Mouse (Mus musculus): ENCODE data around the gene Maff. TPM values are rescaled to one million over a fixed set of nuclear protein-coding genes. Genes with fewer than 3 reads are reported as not detected.

Gene Maff
- total RNA-seq, 2 experiments from 2014 or later: 3.8 to 4.0 TPM

- DNase-seq (ENCODE audit: low spot score in 2 of 2): no peak
Measured at GRCm38 (mm10) chr15:79329346-79329978, 17.0 kb upstream of the Maff start.

- DNase-seq (ENCODE audit: low spot score in 2 of 2): no peak
Measured at GRCm38 (mm10) chr15:79329979-79330363, 16.4 kb upstream of the Maff start.

GRCm38 (mm10) chr15:79330521-79330920, 15.9 kb upstream of the Maff start:
- DNase-seq (ENCODE audit: low spot score in 2 of 2): no peak

GRCm38 (mm10) chr15:79333409-79333808, 13.0 kb upstream of the Maff start:
- DNase-seq (ENCODE audit: low spot score in 2 of 2): no peak

- DNase-seq (ENCODE audit: low spot score in 2 of 2): no peak
Measured at GRCm38 (mm10) chr15:79335061-79335655, 11.3 kb upstream of the Maff start.

GRCm38 (mm10) chr15:79338978-79339377, 7.4 kb upstream of the Maff start:
- no peak for DNase-seq (ENCODE audit: low spot score in 2 of 2)

GRCm38 (mm10) chr15:79342641-79343337, 3.6 kb upstream of the Maff start:
- DNase-seq (ENCODE audit: low spot score in 2 of 2): no peak

GRCm38 (mm10) chr15:79344627-79345026, 1.8 kb upstream of the Maff start:
- DNase-seq (ENCODE audit: low spot score in 2 of 2): no peak

- peak; percentile 86 to 92 for DNase-seq (ENCODE audit: low spot score in 2 of 2)
Measured at GRCm38 (mm10) chr15:79347165-79347844, 884 bp downstream of the Maff start.

GRCm38 (mm10) chr15:79347845-79348506, 1.6 kb downstream of the Maff start:
- DNase-seq (ENCODE audit: low spot score in 2 of 2): peak in 1 of 2 experiments; percentile 57

- DNase-seq (ENCODE audit: low spot score in 2 of 2): no peak
Measured at GRCm38 (mm10) chr15:79348651-79349050, 2.2 kb downstream of the Maff start.

- no peak for DNase-seq (ENCODE audit: low spot score in 2 of 2)
Measured at GRCm38 (mm10) chr15:79350866-79351265, 4.4 kb downstream of the Maff start.

- DNase-seq (ENCODE audit: low spot score in 2 of 2): peak; percentile 63 to 76
Measured at GRCm38 (mm10) chr15:79351331-79351767, 4.9 kb downstream of the Maff start.

GRCm38 (mm10) chr15:79352479-79352878, 6.1 kb downstream of the Maff start:
- no peak for DNase-seq (ENCODE audit: low spot score in 2 of 2)

GRCm38 (mm10) chr15:79353690-79354305, 7.4 kb downstream of the Maff start:
- no peak for DNase-seq (ENCODE audit: low spot score in 2 of 2)

- DNase-seq (ENCODE audit: low spot score in 2 of 2): no peak
Measured at GRCm38 (mm10) chr15:79354619-79355018, 8.2 kb downstream of the Maff start.

- DNase-seq (ENCODE audit: low spot score in 2 of 2): no peak
Measured at GRCm38 (mm10) chr15:79356481-79356880, 10.1 kb downstream of the Maff start.

- peak; percentile 60 to 72 for DNase-seq (ENCODE audit: low spot score in 2 of 2)
Measured at GRCm38 (mm10) chr15:79357036-79357911, 10.9 kb downstream of the Maff start.

- DNase-seq (ENCODE audit: low spot score in 2 of 2): no peak
Measured at GRCm38 (mm10) chr15:79357974-79358690, 11.7 kb downstream of the Maff start.

Data from gastrocnemius, postnatal 4 days (tissue).